Mouse (Mus musculus) CH12F3 (cell line): ENCODE data around the gene Hnrnpa2b1.

Source experiments
- in situ Hi-C: fragments of 300-500 bp; cut with MboI; formaldehyde crosslinking; loops from 2 replicates; pipeline ENCODE4 v1.14.3; 2020; ENCODE audit warnings: low sequenced_read_pairs

The Hnrnpa2b1 gene

GRCm38 (mm10) chr6:51423466-51424122, 46.1 kb downstream of the Hnrnpa2b1 start:
- in situ Hi-C loops: no loop called here

DNA sequence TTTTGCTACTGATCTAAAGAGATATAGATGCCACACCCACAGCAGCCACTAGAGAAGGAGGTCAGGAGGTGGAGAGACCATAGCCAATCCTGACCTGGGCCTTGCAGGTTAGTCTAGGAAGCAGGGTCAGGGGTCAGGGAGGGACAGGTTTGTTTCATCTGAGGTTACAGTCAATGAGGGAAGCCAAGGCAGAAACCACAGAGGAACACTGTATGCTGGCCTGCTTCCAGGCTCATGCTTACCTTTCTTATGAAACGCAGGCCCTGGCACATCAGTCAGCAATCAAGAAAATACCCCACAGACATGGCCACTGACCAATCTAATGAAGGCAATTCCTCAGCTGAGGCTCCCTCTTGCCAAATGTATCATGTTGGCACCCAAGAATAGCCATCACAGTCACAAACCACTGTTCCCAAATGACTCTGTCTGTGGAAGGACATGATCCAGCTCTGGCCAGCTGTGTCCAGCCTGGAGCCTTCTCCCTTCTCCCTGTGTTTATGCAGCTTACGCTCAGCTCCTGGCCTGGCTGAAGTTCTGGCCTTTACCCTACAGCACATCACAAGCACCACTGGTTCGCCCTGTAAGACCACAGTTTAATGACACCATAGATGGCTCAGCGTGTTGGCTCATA, 52.3 kb downstream of the Hnrnpa2b1 start:
- in situ Hi-C loops: no loop called here

DNA sequence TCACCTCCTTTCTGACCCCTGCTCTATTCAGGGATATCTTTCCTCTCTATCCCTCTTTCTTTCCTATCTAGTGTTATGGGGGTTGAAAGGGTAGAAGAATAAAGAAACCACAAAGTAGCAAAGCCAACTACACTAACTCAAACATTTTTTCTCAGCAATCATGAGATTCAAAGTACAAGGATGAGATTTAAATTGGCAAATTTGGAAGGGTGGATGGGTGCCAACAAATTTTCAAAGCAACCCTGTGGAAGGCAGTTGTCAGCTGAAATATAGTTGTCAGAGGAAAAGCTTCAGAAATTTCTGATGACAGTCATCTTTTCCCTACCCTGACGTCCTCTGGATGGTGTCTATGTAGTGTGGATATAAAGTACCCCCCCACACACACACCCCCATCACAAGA, 53.3 kb downstream of the Hnrnpa2b1 start:
- in situ Hi-C loops: no loop called here
